ENCODE assay signal across 16 mouse cellular contexts in genomic region chr11:88431363-88432269, GRCm38 (mm10).
A peak's percentile ranks its signal among the peaks of the same experiment; 100 is the strongest.
DNase-seq lines count a peak whose midpoint lies in the region; ATAC-seq lines count a peak whose summit lies in the region.
"Had no signal": no experiment of that assay in that cellular context is flagged by ENCODE, and none has a peak within 500 bp of the region (broad histone marks: within the 10 kb centered on the region; RNA-seq: fewer than 3 reads in every experiment).

No protein-coding gene starts in this region.

- no peaks in the 10 kb centered on the region; the same call in none of the 2 replicates for H3K4me1 ChIP-seq in neural tube, embryonic 11.5 days (ENCODE audit: control insufficient read depth, insufficient read depth, low read length)
- peaks cover 53% of the 10 kb centered on the region for H3K4me1 ChIP-seq in midbrain, embryonic 12.5 days

- no peak overlapping the region for H3K4me3 ChIP-seq in neural tube, embryonic 11.5 days (ENCODE audit: low read depth, low read length)
- no peak overlapping the region for H3K4me3 ChIP-seq in midbrain, embryonic 12.5 days
- H3K4me3 ChIP-seq: heart, embryonic 15.5 days; limb, embryonic 15.5 days had no signal

- no peak overlapping the region for H3K9ac ChIP-seq in neural tube, embryonic 11.5 days (ENCODE audit: low read length)
- 0 out of 2 replicates have a peak overlapping the region, but pooled peaks have one; percentile 24 for H3K9ac ChIP-seq in midbrain, embryonic 12.5 days (replicated peaks)
- H3K9ac ChIP-seq: heart, embryonic 15.5 days; limb, embryonic 15.5 days had no signal

- ATAC-seq in neural tube, embryonic 11.5 days (ENCODE audit: insufficient read depth, low FRiP score, low TSS enrichment): no peak
- ATAC-seq in midbrain, embryonic 12.5 days (ENCODE audit: low FRiP score, low read depth): 0 out of 2 replicates have a peak, but pooled peaks have one; percentile 12

- peak overlapping the region; percentile 56; the same call in 1 of the 2 replicates for H3K27ac ChIP-seq in neural tube, embryonic 11.5 days (ENCODE audit: low read depth, low read length)
- H3K27ac ChIP-seq in midbrain, embryonic 12.5 days (replicated peaks): peak overlapping the region; percentile 60

- H3K9me3 ChIP-seq in neural tube, embryonic 11.5 days (ENCODE audit: control insufficient read depth, low read length): no peaks in the 10 kb centered on the region
- H3K9me3 ChIP-seq in midbrain, embryonic 12.5 days: no peaks in the 10 kb centered on the region
- H3K9me3 ChIP-seq: heart, embryonic 15.5 days; limb, embryonic 15.5 days had no signal

- DNase-seq in cerebellum, postnatal 10 days: peak; percentile 47 to 62
- no peak for DNase-seq in cerebellum, postnatal 25 days
- DNase-seq in neural tube, embryonic 11.5 days (ENCODE audit: low spot score): no peak
- DNase-seq in neural tube, embryonic 10.5 days (ENCODE audit: extremely low spot score, low spot score): no peak
- no peak for DNase-seq in adrenal gland, postnatal 4 days (ENCODE audit: low spot score in 2 of 2)
- no peak for DNase-seq in lung, postnatal 4 days
- no peak for DNase-seq in liver
- DNase-seq: adrenal gland, postnatal 25 days; cerebellum, adult 11-12 months; gastrocnemius, postnatal 14 days; kidney, adult 2 months; lung, postnatal 14 days; thymus, adult 2 months had no signal

- 71% methylated on average over 22 of the region's 22 CpGs for WGBS in neural tube, embryonic 11.5 days
- 54% methylated on average over 22 of the region's 22 CpGs for WGBS in midbrain, embryonic 12.5 days

- no peaks in the 10 kb centered on the region for H3K36me3 ChIP-seq in neural tube, embryonic 11.5 days (ENCODE audit: control insufficient read depth, insufficient read depth, low read length)
- 0 out of 2 replicates have a peak, but pooled peaks cover 4% of the 10 kb centered on the region for H3K36me3 ChIP-seq in midbrain, embryonic 12.5 days
- H3K36me3 ChIP-seq: heart, embryonic 15.5 days; limb, embryonic 15.5 days had no signal

- H3K27me3 ChIP-seq in neural tube, embryonic 11.5 days (ENCODE audit: control insufficient read depth, insufficient read depth, low read length): no peaks in the 10 kb centered on the region
- no peaks in the 10 kb centered on the region for H3K27me3 ChIP-seq in midbrain, embryonic 12.5 days
- H3K27me3 ChIP-seq: heart, embryonic 15.5 days had no signal

- H3K4me2 ChIP-seq in neural tube, embryonic 11.5 days (ENCODE audit: low read depth): no peak overlapping the region
- no peak overlapping the region for H3K4me2 ChIP-seq in midbrain, embryonic 12.5 days (replicated peaks)
- H3K4me2 ChIP-seq: heart, embryonic 15.5 days; limb, embryonic 15.5 days had no signal

Comparison
In these comparisons a context has a peak if more than half of its experiments do, and no peak if none do; other contexts are left out.
1. DNase-seq: peak in cerebellum, postnatal 10 days (2 of 2); none in cerebellum, postnatal 25 days (0 of 2), neural tube, embryonic 11.5 days (single experiment), neural tube, embryonic 10.5 days (single experiment), adrenal gland, postnatal 4 days (0 of 2), lung, postnatal 4 days (0 of 2) and liver (single experiment).